Mouse (Mus musculus) stomach, postnatal 0 days (tissue): ENCODE measurements around the gene Igsf21. TPM values are rescaled to one million over a fixed set of nuclear protein-coding genes. Genes with fewer than 3 reads are reported as not detected.

Experiments
- ATAC-seq: fragments of 200-750 bp; cut with Nextera tagmentation; 2 replicates; pipeline ENCODE4 v1.8.0; 2017; ENCODE audit not compliant: low FRiP score, low TSS enrichment
- DNase-seq: peaks from one replicate; pipeline ENCODE4 v3.0.0-alpha.2; 2016; ENCODE audit warnings: low spot score
- H3K27ac ChIP-seq: fragments of 300-500 bp; sonication (generic); replicated peaks from 2 replicates; pipeline ENCODE4 v1.5.1; 2014; ENCODE audit warnings: mild to moderate bottlenecking, control low read depth
- H3K27me3 ChIP-seq: fragments of 300-500 bp; sonication (generic); 2 replicates; pipeline ENCODE4 v1.6.1; 2014; ENCODE audit warnings: low read length; ENCODE audit not compliant: control insufficient read depth, insufficient read depth
- H3K36me3 ChIP-seq: fragments of 300-500 bp; sonication (generic); 2 replicates; pipeline ENCODE4 v1.6.1; 2014; ENCODE audit warnings: low read length, mixed read lengths; ENCODE audit not compliant: control insufficient read depth, insufficient read depth
- H3K4me1 ChIP-seq: fragments of 300-500 bp; sonication (generic); replicated peaks from 2 replicates; pipeline ENCODE4 v1.6.1; 2014; ENCODE audit warnings: antibody characterized with exemption; ENCODE audit not compliant: control insufficient read depth, insufficient read depth
- H3K4me2 ChIP-seq: fragments of 300-500 bp; sonication (generic); replicated peaks from 2 replicates; pipeline ENCODE4 v1.6.1; 2014; ENCODE audit warnings: low read depth, mild to moderate bottlenecking, control low read depth, moderate library complexity
- H3K4me3 ChIP-seq: fragments of 300-500 bp; sonication (generic); 2 replicates; pipeline ENCODE4 v1.5.1; 2014; ENCODE audit warnings: low read depth, low read length, control low read depth
- H3K9ac ChIP-seq: fragments of 300-500 bp; sonication (generic); 2 replicates; pipeline ENCODE4 v1.6.1; 2014; ENCODE audit warnings: mild to moderate bottlenecking, low read length, control low read depth, mixed read lengths
- H3K9me3 ChIP-seq: fragments of 300-500 bp; sonication (generic); 2 replicates; pipeline ENCODE4 v1.6.1; 2016; ENCODE audit warnings: low read length; ENCODE audit not compliant: control insufficient read depth
- CTCF ChIP-seq: IDR thresholded peaks from 2 replicates; pipeline ENCODE4 v1.5.1; 2016; ENCODE audit warnings: antibody characterized with exemption, low read depth, mild to moderate bottlenecking, moderate library complexity
- EP300 ChIP-seq: optimal IDR thresholded peaks from 2 replicates; pipeline ENCODE3; 2016; ENCODE audit warnings: antibody characterized with exemption
- WGBS: fragments of 180-500 bp; shearing (Covaris S2); extraction: QIAGEN DNeasy Blood & Tissue Kit; methylation state at CpG from one replicate; pipeline ENCODE4 v1.1.7; 2014; 5-methylcytosine and 5-hydroxymethylcytosine counted together
- polyA plus RNA-seq: library from polyadenylated mRNA; unstranded; fragments of >200 nt; fragmentation: Nextera tagmentation; extraction: Ambion mirVana; gene quantifications from 2 replicates; pipeline ENCODE4 v1.2.1, GENCODE M21; 2015

Gene Igsf21
- polyA plus RNA-seq, 1 experiment from 2014 or later: 1.2 TPM

DNA sequence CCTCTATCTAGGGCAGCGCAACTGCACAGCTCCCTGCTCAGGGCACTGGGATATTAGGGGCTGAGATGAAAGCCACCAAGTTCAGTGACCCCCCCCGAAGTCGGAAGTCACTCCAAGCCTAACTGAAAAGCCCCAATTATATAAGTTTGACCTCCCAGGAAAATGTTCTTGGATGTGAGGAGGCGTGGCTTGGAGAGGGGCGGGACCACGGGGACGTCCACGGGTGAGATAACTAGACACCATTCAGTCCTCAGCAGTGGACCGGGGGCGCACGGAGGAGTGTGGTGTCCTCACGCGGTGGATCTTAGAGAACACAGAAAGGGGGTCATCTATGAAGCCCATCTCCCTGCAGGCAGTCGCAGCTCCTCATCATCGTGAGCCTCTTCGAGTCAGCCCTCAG lies 3.4 kb downstream of the Igsf21 start:
- peaks cover 24% of the 10 kb centered on the region; the same call in 1 of the 2 replicates for H3K27me3 ChIP-seq
- no peak overlapping the region for H3K27ac ChIP-seq
- no peak overlapping the region for H3K9ac ChIP-seq
- no peak for DNase-seq
- TF ChIP-seq EP300 (no peak), CTCF (no peak)
- H3K36me3 ChIP-seq: no peaks in the 10 kb centered on the region
- H3K9me3 ChIP-seq: no peaks in the 10 kb centered on the region
- H3K4me2 ChIP-seq: no peak overlapping the region
- H3K4me3 ChIP-seq: no peak overlapping the region
- ATAC-seq: no peak
- 26% methylated on average over 16 of the region's 16 CpGs for WGBS
- H3K4me1 ChIP-seq: no peaks in the 10 kb centered on the region

DNA sequence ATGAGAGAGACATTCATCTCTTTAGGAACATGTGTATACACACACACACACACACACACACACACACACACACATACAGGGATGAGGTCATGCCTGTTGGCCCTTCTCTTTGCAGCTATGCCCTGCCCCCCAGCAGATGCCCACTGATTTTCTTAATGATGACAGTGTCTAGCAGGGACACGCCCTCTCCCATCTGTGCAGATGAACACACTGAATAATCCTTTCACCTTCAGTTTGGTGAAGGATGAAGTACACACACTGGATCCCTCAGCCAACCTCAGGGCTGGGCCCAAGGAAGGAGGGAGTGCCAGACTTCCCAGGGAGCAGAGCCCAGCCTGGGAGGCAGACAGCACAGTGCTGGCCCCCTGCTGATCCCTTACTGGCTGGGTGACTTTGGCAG lies 4.3 kb downstream of the Igsf21 start:
- ATAC-seq: peak; percentile 29; the same call in 1 of the 2 replicates
- Histone ChIP-seq H3K4me1 (no peaks in the 10 kb centered on the region), H3K9ac (no peak overlapping the region), H3K4me2 (no peak overlapping the region), H3K27me3 (peaks cover 19% of the 10 kb centered on the region; the same call in 1 of the 2 replicates), H3K27ac (no peak overlapping the region), H3K9me3 (no peaks in the 10 kb centered on the region), H3K36me3 (no peaks in the 10 kb centered on the region), H3K4me3 (no peak overlapping the region)
- 65% methylated on average over 1 of the region's 1 CpGs for WGBS
- DNase-seq: no peak
- no peak for TF ChIP-seq EP300
- TF ChIP-seq CTCF: no peak

DNA sequence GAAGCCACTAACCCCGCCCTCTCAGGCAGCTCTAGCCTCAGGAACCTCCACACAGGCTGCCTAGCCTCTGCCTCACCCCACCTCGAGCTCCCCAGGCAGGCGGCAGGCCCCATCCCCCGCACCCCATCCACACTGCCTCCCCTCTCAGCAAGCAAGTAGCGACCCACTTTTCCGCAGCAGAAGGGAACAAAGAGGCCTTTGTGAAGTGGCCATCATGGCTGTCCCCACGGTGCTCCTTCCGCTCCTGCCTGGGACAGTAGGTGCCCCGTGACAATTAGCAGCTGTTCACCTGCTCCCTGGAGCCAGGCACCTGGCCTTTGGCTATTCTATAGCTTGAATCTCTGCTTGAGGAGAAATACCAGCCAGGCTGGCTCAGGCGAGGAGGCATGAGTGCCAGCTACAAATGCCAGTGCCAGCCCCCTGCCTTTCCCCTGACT lies 9.3 kb downstream of the Igsf21 start:
- H3K36me3 ChIP-seq: no peaks in the 10 kb centered on the region
- H3K27ac ChIP-seq: no peak overlapping the region
- TF ChIP-seq CTCF (no peak), EP300 (no peak)
- H3K9me3 ChIP-seq: no peaks in the 10 kb centered on the region
- H3K4me3 ChIP-seq: no peak overlapping the region
- H3K9ac ChIP-seq: no peak overlapping the region
- DNase-seq (no peak), ATAC-seq (no peak)
- H3K27me3 ChIP-seq: no peaks in the 10 kb centered on the region
- no peak overlapping the region for H3K4me2 ChIP-seq
- H3K4me1 ChIP-seq: no peaks in the 10 kb centered on the region
- WGBS: 31% methylated on average over 10 of the region's 10 CpGs

DNA sequence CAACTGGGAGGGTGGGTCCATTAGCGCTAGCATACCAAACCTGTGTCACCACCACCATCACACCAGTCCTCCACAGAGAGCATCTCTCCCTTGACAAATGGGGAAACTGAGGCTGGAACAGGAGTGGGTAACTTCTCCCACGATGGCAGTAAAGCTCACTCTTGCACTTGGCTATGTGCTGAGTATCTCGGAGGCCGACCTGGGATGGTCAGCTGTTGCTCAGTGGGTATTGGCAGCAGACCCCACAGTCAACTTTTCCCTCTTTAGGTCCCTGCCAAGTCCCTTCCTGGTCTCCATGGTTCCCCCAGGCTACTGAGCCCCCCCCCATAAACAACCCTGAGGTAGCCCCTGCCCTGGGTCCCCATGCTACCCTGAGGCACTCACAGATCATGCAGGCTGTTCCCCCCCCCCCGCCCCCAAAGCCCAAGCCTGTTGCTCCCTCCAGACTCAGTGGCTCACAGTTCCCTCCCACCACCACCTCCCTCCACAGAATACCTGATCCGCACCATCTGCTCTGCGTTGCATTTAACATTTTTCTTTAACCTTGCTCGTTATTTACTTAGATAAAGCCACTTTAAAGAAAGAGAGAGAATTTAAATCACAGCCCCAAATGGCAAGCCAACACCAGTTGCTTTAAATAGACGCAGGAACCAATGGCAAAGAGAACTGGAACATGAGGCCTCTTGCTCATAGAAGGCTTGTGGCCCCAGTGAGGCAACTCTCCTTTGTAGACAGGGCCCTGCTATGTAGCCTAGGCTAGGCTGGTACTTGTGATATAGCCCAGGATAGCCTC lies 11.0 kb downstream of the Igsf21 start:
- H3K27ac ChIP-seq: no peak overlapping the region
- H3K9ac ChIP-seq: no peak overlapping the region
- no peaks in the 10 kb centered on the region for H3K9me3 ChIP-seq
- ATAC-seq: no peak
- no peak overlapping the region for H3K4me2 ChIP-seq
- H3K27me3 ChIP-seq: no peaks in the 10 kb centered on the region
- TF ChIP-seq EP300: no peak
- no peak for TF ChIP-seq CTCF
- no peak for DNase-seq
- no peaks in the 10 kb centered on the region for H3K4me1 ChIP-seq
- H3K36me3 ChIP-seq: no peaks in the 10 kb centered on the region
- WGBS: 48% methylated on average over 9 of the region's 9 CpGs
- no peak overlapping the region for H3K4me3 ChIP-seq

DNA sequence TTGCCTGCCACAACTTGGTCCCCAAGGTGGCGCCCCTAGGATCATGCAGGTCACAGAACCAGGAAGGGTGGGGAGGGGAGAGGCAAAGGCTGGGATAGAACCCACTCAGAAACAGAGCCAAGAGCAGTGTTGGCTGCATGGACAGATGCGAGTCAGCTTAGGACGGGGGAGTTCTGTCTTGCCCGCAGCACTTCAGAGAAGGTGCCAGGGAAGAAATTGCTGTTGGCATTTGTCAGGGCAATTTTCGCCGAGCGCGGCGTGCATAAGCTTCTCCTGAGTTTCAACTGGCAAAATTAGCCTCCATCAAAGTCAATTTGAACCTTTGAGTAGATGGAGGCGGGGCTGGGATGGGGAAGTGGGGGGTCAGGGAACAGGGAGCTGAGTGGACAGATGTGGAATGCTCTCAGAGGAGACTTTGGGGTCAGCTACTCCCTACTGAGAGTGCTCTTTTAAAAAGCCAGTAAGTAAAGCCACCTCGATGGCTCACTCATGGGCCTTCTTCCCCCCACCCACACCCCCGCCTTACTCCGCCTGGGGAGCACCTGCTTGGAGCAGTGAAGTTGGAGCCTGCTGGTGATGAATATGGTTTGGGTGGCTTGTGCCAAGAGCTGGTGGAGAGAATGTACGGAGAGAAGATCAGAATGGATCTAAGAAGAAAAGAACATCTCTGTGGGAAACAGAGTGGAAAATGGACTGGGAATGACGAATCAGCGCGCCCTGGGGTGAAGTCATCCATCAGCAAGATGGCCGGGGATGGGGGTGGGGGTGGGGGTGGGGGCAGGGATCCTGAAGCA lies 12.0 kb downstream of the Igsf21 start:
- no peak for ATAC-seq
- Histone ChIP-seq H3K27me3 (no peaks in the 10 kb centered on the region), H3K9me3 (no peaks in the 10 kb centered on the region), H3K36me3 (no peaks in the 10 kb centered on the region), H3K9ac (no peak overlapping the region), H3K4me2 (no peak overlapping the region), H3K4me3 (no peak overlapping the region), H3K27ac (no peak overlapping the region), H3K4me1 (no peaks in the 10 kb centered on the region)
- no peak for DNase-seq
- 81% methylated on average over 18 of the region's 18 CpGs for WGBS
- TF ChIP-seq EP300: no peak

DNA sequence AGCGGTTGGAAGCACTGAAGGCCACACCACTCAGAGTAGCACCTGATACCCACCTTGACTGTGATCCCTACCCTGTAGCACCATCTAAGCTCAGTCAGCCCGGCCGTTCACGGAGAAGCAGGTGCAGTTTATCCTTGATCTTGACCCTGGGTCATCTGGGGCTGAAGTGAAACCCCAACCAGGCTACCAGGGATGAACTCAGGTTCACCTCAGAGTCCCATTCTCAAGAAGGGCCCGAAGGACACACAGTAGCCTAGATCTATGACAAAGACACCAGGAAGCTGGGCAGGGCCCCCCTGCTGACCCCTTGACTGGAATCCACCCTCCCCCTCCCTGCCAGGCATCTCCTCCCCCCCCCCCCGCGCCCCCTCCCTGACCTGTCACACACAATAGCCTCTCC lies 18.7 kb downstream of the Igsf21 start:
- Histone ChIP-seq H3K4me1 (no peaks in the 10 kb centered on the region), H3K9ac (no peak overlapping the region), H3K4me3 (no peak overlapping the region), H3K27ac (no peak overlapping the region), H3K4me2 (no peak overlapping the region), H3K36me3 (no peaks in the 10 kb centered on the region), H3K27me3 (no peaks in the 10 kb centered on the region), H3K9me3 (no peaks in the 10 kb centered on the region)
- no peak for TF ChIP-seq CTCF
- TF ChIP-seq EP300: no peak
- no peak for DNase-seq
- 42% methylated on average over 5 of the region's 7 CpGs for WGBS
- no peak for ATAC-seq
